Comparison of ENCODE assay signal across 9 mouse cellular contexts in the genomic region with DNA sequence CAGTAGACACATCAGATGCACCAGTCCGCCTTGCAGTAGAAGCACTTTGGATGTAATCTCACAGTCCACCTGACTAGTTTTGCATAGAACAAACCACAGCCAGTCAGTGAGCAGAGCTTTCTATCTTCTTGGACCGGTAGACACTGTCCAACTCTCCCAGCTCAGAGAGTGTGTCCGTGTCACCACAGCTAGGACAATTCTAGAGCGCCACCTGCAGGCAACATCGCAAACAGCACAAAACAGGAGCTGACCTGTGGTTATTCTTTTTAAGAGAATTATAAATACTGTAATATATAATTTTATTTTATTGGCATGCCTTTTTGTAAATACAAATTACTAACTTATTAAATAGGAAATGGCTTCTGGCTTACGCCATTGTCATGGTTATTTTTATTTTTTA. TPM values are rescaled to one million over a fixed set of nuclear protein-coding genes. Genes with fewer than 3 reads are reported as not detected.
DNase-seq lines count a peak whose midpoint lies in the region; ATAC-seq lines count a peak whose summit lies in the region.
"Had no signal": no experiment of that assay in that cellular context is flagged by ENCODE, and none has a peak within 500 bp of the region (broad histone marks: within the 10 kb centered on the region; RNA-seq: fewer than 3 reads in every experiment).

No protein-coding gene starts in this region.

- peak; percentile 88 for DNase-seq in intestine, embryonic 14.5 days (ENCODE audit: low spot score)
- DNase-seq in ES-CJ7 (ENCODE audit: low read depth, low spot score) = peak; percentile 62
- DNase-seq in brain, adult 2 months (ENCODE audit: low read depth, low spot score) = peak; percentile 81
- DNase-seq in frontal cortex, adult 2 months (ENCODE audit: extremely low spot score in 1 of 2, low spot score in 1 of 2) = peak; percentile 42 to 88
- peak; percentile 73 to 77 for DNase-seq in layer of hippocampus, postnatal 10 days (ENCODE audit: low spot score in 2 of 2)
- DNase-seq in naive thymus-derived CD4-positive, alpha-beta T cell, adult 2 months (ENCODE audit: low read depth) = peak; percentile 56
- peak; percentile 70 for DNase-seq in urinary bladder, postnatal 25 days (ENCODE audit: low spot score)

- H3K4me3 ChIP-seq in intestine, embryonic 14.5 days (ENCODE audit: low read depth, low read length) = no peak overlapping the region
- H3K4me3 ChIP-seq in intestine, embryonic 16.5 days (ENCODE audit: low read length) = no peak overlapping the region
- H3K4me3 ChIP-seq: lung, embryonic 15.5 days had no signal

- H3K36me3 ChIP-seq in intestine, embryonic 14.5 days (ENCODE audit: control insufficient read depth, insufficient read depth, low read length) = no peaks in the 10 kb centered on the region
- no peaks in the 10 kb centered on the region for H3K36me3 ChIP-seq in intestine, embryonic 16.5 days (ENCODE audit: control insufficient read depth, insufficient read depth, low read length)
- H3K36me3 ChIP-seq: lung, embryonic 15.5 days had no signal

- 25% methylated on average over 6 of the region's 6 CpGs for WGBS in intestine, embryonic 14.5 days
- 28% methylated on average over 6 of the region's 6 CpGs for WGBS in intestine, embryonic 16.5 days

- H3K27ac ChIP-seq in intestine, embryonic 14.5 days (ENCODE audit: low read depth) = no peak overlapping the region
- H3K27ac ChIP-seq in intestine, embryonic 16.5 days (ENCODE audit: low read length) = no peak overlapping the region
- H3K27ac ChIP-seq: lung, embryonic 15.5 days had no signal

- H3K9ac ChIP-seq in intestine, embryonic 14.5 days (ENCODE audit: low read length) = no peak overlapping the region
- no peak overlapping the region for H3K9ac ChIP-seq in intestine, embryonic 16.5 days (ENCODE audit: low read depth, low read length)
- H3K9ac ChIP-seq: lung, embryonic 15.5 days had no signal

- ATAC-seq in intestine, embryonic 14.5 days (replicated peaks; ENCODE audit: low FRiP score, low TSS enrichment, low read depth) = no peak
- no peak for ATAC-seq in intestine, embryonic 16.5 days

- peaks cover 69% of the 10 kb centered on the region for H3K27me3 ChIP-seq in intestine, embryonic 14.5 days (replicated peaks; ENCODE audit: control insufficient read depth, insufficient read depth, low read length)
- H3K27me3 ChIP-seq in intestine, embryonic 16.5 days (replicated peaks; ENCODE audit: control insufficient read depth, insufficient read depth, low read length) = peaks cover 58% of the 10 kb centered on the region

- H3K9me3 ChIP-seq in intestine, embryonic 14.5 days (ENCODE audit: control insufficient read depth, low read length) = no peaks in the 10 kb centered on the region
- no peaks in the 10 kb centered on the region for H3K9me3 ChIP-seq in intestine, embryonic 16.5 days (ENCODE audit: control insufficient read depth, low read length)
- H3K9me3 ChIP-seq: lung, embryonic 15.5 days had no signal

- no peak overlapping the region for H3K4me2 ChIP-seq in intestine, embryonic 14.5 days (ENCODE audit: low read length)
- H3K4me2 ChIP-seq in intestine, embryonic 16.5 days (ENCODE audit: low read depth, low read length) = no peak overlapping the region
- H3K4me2 ChIP-seq: lung, embryonic 15.5 days had no signal

- H3K4me1 ChIP-seq in intestine, embryonic 14.5 days (replicated peaks; ENCODE audit: control insufficient read depth, insufficient read depth, low read length) = no peaks in the 10 kb centered on the region
- H3K4me1 ChIP-seq in intestine, embryonic 16.5 days (ENCODE audit: control insufficient read depth, insufficient read depth, low read length) = peaks cover 16% of the 10 kb centered on the region

RNA-seq across cellular contexts. Expression of gene Gm47841, which starts 4.6 kb away (rescaled TPM):
- not detected in 2 replicates for polyA plus RNA-seq in intestine, embryonic 14.5 days (2014; fragmentation: Nextera tagmentation; extraction: Ambion mirVana)
- not detected in 2 replicates for polyA plus RNA-seq in intestine, embryonic 16.5 days (2015; fragmentation: Nextera tagmentation; extraction: Ambion mirVana)
- not detected in 2 replicates for polyA plus RNA-seq in frontal cortex, adult 2 months (2012; rRNA removed)
- total RNA-seq in layer of hippocampus, postnatal 10 days (2021) = not detected

RNA-seq across cellular contexts. Expression of gene Fignl2, which starts 35.8 kb away (rescaled TPM):
- 0.43 and 0.55 TPM in 2 replicates for polyA plus RNA-seq in intestine, embryonic 14.5 days (2014; fragmentation: Nextera tagmentation; extraction: Ambion mirVana)
- polyA plus RNA-seq in intestine, embryonic 16.5 days (2015; fragmentation: Nextera tagmentation; extraction: Ambion mirVana) = 0.12 TPM in 2 replicates
- polyA plus RNA-seq in frontal cortex, adult 2 months (2012; rRNA removed) = 1.2 and 1.3 TPM in 2 replicates
- total RNA-seq in layer of hippocampus, postnatal 10 days (2021) = 1 to 10 TPM; 1.1 to 1.2 TPM
